20 mouse cellular contexts compared by ENCODE assay signal in the genomic region with DNA sequence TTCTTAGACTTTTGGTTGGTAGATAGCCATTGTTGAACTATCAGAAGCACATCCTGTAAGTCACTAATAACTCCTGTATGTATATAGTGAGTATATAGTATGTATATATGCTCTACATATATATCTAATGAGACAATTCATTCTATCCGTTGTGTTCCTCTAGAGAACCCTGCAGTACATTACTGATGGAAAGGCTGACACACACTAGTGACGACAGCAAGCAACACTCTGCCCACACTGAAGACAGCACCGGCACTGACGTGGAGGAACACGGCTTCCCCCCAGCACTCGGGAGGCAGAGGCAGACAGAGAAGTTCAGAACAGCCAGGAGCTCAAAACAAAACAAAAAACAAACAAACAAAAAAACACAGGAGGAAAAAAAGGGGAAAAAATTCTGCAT. TPM values are rescaled to one million over a fixed set of nuclear protein-coding genes. Genes with fewer than 3 reads are reported as not detected.
DNase-seq lines count a peak whose midpoint lies in the region; ATAC-seq and TF ChIP-seq lines count a peak whose summit lies in the region.
"Had no signal": no experiment of that assay in that cellular context is flagged by ENCODE, and none has a peak within 500 bp of the region (broad histone marks: within the 10 kb centered on the region; RNA-seq: fewer than 3 reads in every experiment).

No protein-coding gene starts in this region.

- 0 out of 2 replicates have a peak overlapping the region, but pooled peaks have one; percentile 8 for H3K27ac ChIP-seq in heart, embryonic 13.5 days (replicated peaks)
- H3K27ac ChIP-seq in lung, embryonic 14.5 days (ENCODE audit: low read depth), result peak overlapping the region; percentile 12; the same call in 1 of the 2 replicates
- H3K27ac ChIP-seq in brown adipose tissue, adult 24 weeks (replicated peaks; ENCODE audit: low read depth, low read length), result 0 out of 2 replicates have a peak overlapping the region, but pooled peaks have one; percentile 20
- no peak overlapping the region for H3K27ac ChIP-seq in kidney, embryonic 14.5 days (ENCODE audit: low read depth, low read length)
- H3K27ac ChIP-seq: embryonic facial prominence, embryonic 12.5 days; hindbrain, embryonic 14.5 days; intestine, embryonic 15.5 days; limb, embryonic 13.5 days; liver, embryonic 12.5 days; midbrain, embryonic 15.5 days; neural tube, embryonic 12.5 days; stomach, postnatal 0 days had no signal

- H3K4me2 ChIP-seq in heart, embryonic 13.5 days, result no peak overlapping the region
- H3K4me2 ChIP-seq in lung, embryonic 14.5 days, result no peak overlapping the region
- H3K4me2 ChIP-seq in kidney, embryonic 14.5 days (replicated peaks; ENCODE audit: low read depth, low read length), result no peak overlapping the region
- H3K4me2 ChIP-seq: embryonic facial prominence, embryonic 12.5 days; hindbrain, embryonic 14.5 days; intestine, embryonic 15.5 days; limb, embryonic 13.5 days; liver, embryonic 12.5 days; midbrain, embryonic 15.5 days; neural tube, embryonic 12.5 days had no signal

- peaks cover 8% of the 10 kb centered on the region; the same call in 1 of the 2 replicates for H3K4me1 ChIP-seq in heart, embryonic 13.5 days
- no peaks in the 10 kb centered on the region for H3K4me1 ChIP-seq in lung, embryonic 14.5 days (ENCODE audit: insufficient read depth)
- no peaks in the 10 kb centered on the region for H3K4me1 ChIP-seq in brown adipose tissue, adult 24 weeks (ENCODE audit: control insufficient read depth, insufficient read depth, insufficient read length, low read length)
- H3K4me1 ChIP-seq in kidney, embryonic 14.5 days (ENCODE audit: control insufficient read depth, insufficient read depth, low read length), result 0 out of 2 replicates have a peak, but pooled peaks cover 5% of the 10 kb centered on the region
- H3K4me1 ChIP-seq: intestine, embryonic 15.5 days; midbrain, embryonic 15.5 days had no signal

- no peak for DNase-seq in heart, postnatal 25 days (ENCODE audit: low spot score)
- DNase-seq in lung, embryonic 14.5 days, result no peak
- DNase-seq in lung, postnatal 10 days, result no peak
- peak; percentile 69 for DNase-seq in CD4-positive, CD25-positive, alpha-beta regulatory T cell, adult 2 months (ENCODE audit: low read depth, low spot score)
- DNase-seq in urinary bladder, postnatal 14 days (ENCODE audit: low spot score), result no peak
- DNase-seq: cerebellum, adult 11 months; cerebellum, adult 9-11 months; thymus, adult 2 months had no signal

- no peaks in the 10 kb centered on the region for H3K9me3 ChIP-seq in heart, embryonic 13.5 days
- H3K9me3 ChIP-seq in lung, embryonic 14.5 days (ENCODE audit: low read depth, low read length), result no peaks in the 10 kb centered on the region
- no peaks in the 10 kb centered on the region for H3K9me3 ChIP-seq in kidney, embryonic 14.5 days (ENCODE audit: control insufficient read depth, low read length)
- H3K9me3 ChIP-seq: embryonic facial prominence, embryonic 12.5 days; intestine, embryonic 15.5 days; limb, embryonic 13.5 days; liver, embryonic 12.5 days; midbrain, embryonic 15.5 days; neural tube, embryonic 12.5 days had no signal

- H3K4me3 ChIP-seq in heart, embryonic 13.5 days, result no peak overlapping the region
- H3K4me3 ChIP-seq in lung, embryonic 14.5 days (ENCODE audit: low read depth, low read length), result no peak overlapping the region
- H3K4me3 ChIP-seq in brown adipose tissue, adult 24 weeks (ENCODE audit: insufficient read depth, low read depth, low read length), result no peak overlapping the region
- H3K4me3 ChIP-seq in kidney, embryonic 14.5 days (ENCODE audit: low read length), result no peak overlapping the region
- H3K4me3 ChIP-seq: embryonic facial prominence, embryonic 12.5 days; intestine, embryonic 15.5 days; limb, embryonic 13.5 days; liver, embryonic 12.5 days; midbrain, embryonic 15.5 days; neural tube, embryonic 12.5 days had no signal

- no peak overlapping the region for H3K9ac ChIP-seq in heart, embryonic 13.5 days
- no peak overlapping the region for H3K9ac ChIP-seq in lung, embryonic 14.5 days
- no peak overlapping the region for H3K9ac ChIP-seq in kidney, embryonic 14.5 days (ENCODE audit: low read depth, low read length)
- H3K9ac ChIP-seq: embryonic facial prominence, embryonic 12.5 days; forebrain, postnatal 0 days; hindbrain, embryonic 14.5 days; intestine, embryonic 15.5 days; limb, embryonic 13.5 days; liver, embryonic 12.5 days; midbrain, embryonic 15.5 days; neural tube, embryonic 12.5 days had no signal

- intact Hi-C loops in heart, postnatal 25 days (cut with DNase I), result no loop called here

- WGBS in heart, embryonic 13.5 days, result 66% methylated on average over 6 of the region's 6 CpGs
- WGBS in lung, embryonic 14.5 days, result 69% methylated on average over 6 of the region's 6 CpGs
- whole genome bisulfite sequencing in kidney, embryonic 14.5 days, result 90% methylated on average over 6 of the region's 6 CpGs

- TF ChIP-seq CTCF in lung, embryonic 14.5 days (IDR thresholded peaks at IDR 0.05; ENCODE audit: low read depth), result no peak

- no peak for ATAC-seq in heart, embryonic 13.5 days (ENCODE audit: extremely low read depth, insufficient number of reproducible peaks, low FRiP score, low TSS enrichment)
- peak; percentile 17; the same call in 1 of the 2 replicates for ATAC-seq in lung, embryonic 14.5 days (ENCODE audit: insufficient read depth)
- no peak for ATAC-seq in kidney, embryonic 14.5 days (ENCODE audit: low FRiP score, low TSS enrichment)
- ATAC-seq: forebrain, postnatal 0 days; liver, embryonic 12.5 days; midbrain, embryonic 15.5 days had no signal

- H3K27me3 ChIP-seq in heart, embryonic 13.5 days (replicated peaks), result no peaks in the 10 kb centered on the region
- no peaks in the 10 kb centered on the region for H3K27me3 ChIP-seq in lung, embryonic 14.5 days (ENCODE audit: insufficient read depth, low read length)
- H3K27me3 ChIP-seq in kidney, embryonic 14.5 days (ENCODE audit: control insufficient read depth, insufficient read depth, low read length), result no peaks in the 10 kb centered on the region
- H3K27me3 ChIP-seq: embryonic facial prominence, embryonic 12.5 days; intestine, embryonic 15.5 days; limb, embryonic 13.5 days; liver, embryonic 12.5 days; midbrain, embryonic 15.5 days; neural tube, embryonic 12.5 days had no signal

- peaks cover 56% of the 10 kb centered on the region for H3K36me3 ChIP-seq in heart, embryonic 13.5 days
- peaks cover 60% of the 10 kb centered on the region for H3K36me3 ChIP-seq in lung, embryonic 14.5 days (ENCODE audit: insufficient read depth)
- peaks cover 25% of the 10 kb centered on the region; the same call in 1 of the 2 replicates for H3K36me3 ChIP-seq in kidney, embryonic 14.5 days (ENCODE audit: control insufficient read depth, insufficient read depth, low read length)

RNA-seq across cellular contexts. Expression of gene Gxylt1, which starts 22.6 kb away (rescaled TPM):
- polyA plus RNA-seq in heart, embryonic 13.5 days (2015; fragmentation: Nextera tagmentation; extraction: Ambion mirVana), result 7.0 and 8.5 TPM in 2 replicates
- 10 to 100 TPM; 10.6 to 11.0 TPM for total RNA-seq in heart, postnatal 25 days (2021)
- 18.1 and 19.1 TPM in 2 replicates for polyA plus RNA-seq in lung, embryonic 14.5 days (2014; fragmentation: Nextera tagmentation; extraction: Ambion mirVana)
- polyA plus RNA-seq in brown adipose tissue, adult 24 weeks (2012; ENCODE audit: insufficient read depth, insufficient read length, missing spikeins), result 5.6 and 6.1 TPM in 2 replicates
- 12.7 and 21.6 TPM in 2 replicates for polyA plus RNA-seq in kidney, embryonic 14.5 days (2014; fragmentation: Nextera tagmentation; extraction: Ambion mirVana)
